16 mouse cellular contexts compared by ENCODE assay signal in genomic region chr7:80894815-80895519, GRCm38 (mm10). TPM values are rescaled to one million over a fixed set of nuclear protein-coding genes. Genes with fewer than 3 reads are reported as not detected.
"Had no signal": no experiment of that assay in that cellular context is flagged by ENCODE, and none has a peak within 500 bp of the region (broad histone marks: within the 10 kb centered on the region; RNA-seq: fewer than 3 reads in every experiment).

No protein-coding gene starts in this region.

- H3K4me2 ChIP-seq: limb, embryonic 12.5 days; liver, embryonic 13.5 days; lung, embryonic 15.5 days; midbrain, embryonic 12.5 days; stomach, embryonic 15.5 days had no signal

- H3K4me1 ChIP-seq: stomach, embryonic 15.5 days had no signal

- H3K9me3 ChIP-seq: limb, embryonic 12.5 days; liver, embryonic 13.5 days; lung, embryonic 15.5 days; megakaryocyte, embryonic 14.5 days; midbrain, embryonic 12.5 days; stomach, embryonic 15.5 days had no signal

- H3K9ac ChIP-seq: limb, embryonic 12.5 days; liver, embryonic 13.5 days; liver, postnatal 0 days; lung, embryonic 15.5 days; midbrain, embryonic 12.5 days; stomach, embryonic 15.5 days had no signal

- DNase-seq: kidney, postnatal 14 days; layer of hippocampus, adult 9-11 months; layer of hippocampus, postnatal 36 days; liver; liver, embryonic 13.5 days; liver, postnatal 0 days; lung, postnatal 14 days; right cerebral cortex, postnatal 14 days; thymus, adult 2 months; thymus, postnatal 25 days had no signal

- ATAC-seq: liver, postnatal 0 days had no signal

- H3K27ac ChIP-seq: limb, embryonic 12.5 days; liver, embryonic 13.5 days; lung, embryonic 15.5 days; macrophage; midbrain, embryonic 12.5 days had no signal

- H3K4me3 ChIP-seq: limb, embryonic 12.5 days; liver, embryonic 13.5 days; lung, embryonic 15.5 days; megakaryocyte, embryonic 14.5 days; midbrain, embryonic 12.5 days; stomach, embryonic 15.5 days had no signal

- H3K27me3 ChIP-seq: limb, embryonic 12.5 days; liver, embryonic 13.5 days; lung, embryonic 15.5 days; megakaryocyte, embryonic 14.5 days; midbrain, embryonic 12.5 days; stomach, embryonic 15.5 days had no signal

RNA-seq across cellular contexts. Expression of gene Nmb, which starts 9.9 kb away (rescaled TPM):
- polyA plus RNA-seq: macrophage had no signal
